Comparison of ENCODE assay signal across 8 mouse cellular contexts in genomic region chr5:138084996-138085395, GRCm38 (mm10). TPM values are rescaled to one million over a fixed set of nuclear protein-coding genes. Genes with fewer than 3 reads are reported as not detected.
A peak's percentile ranks its signal among the peaks of the same experiment; 100 is the strongest.
DNase-seq lines count a peak whose midpoint lies in the region; ATAC-seq and TF ChIP-seq lines count a peak whose summit lies in the region.

Gene Zkscan1 (plus strand): TSS chr5:138085084.

- H3K9me3 ChIP-seq in MEL (replicated peaks; ENCODE audit: insufficient read depth, low read length) = no peaks in the 10 kb centered on the region
- no peaks in the 10 kb centered on the region for H3K9me3 ChIP-seq in forebrain, postnatal 0 days (ENCODE audit: low read length)
- H3K9me3 ChIP-seq in lung, embryonic 15.5 days = no peaks in the 10 kb centered on the region

- H3K36me3 ChIP-seq in MEL (ENCODE audit: control insufficient read depth in 1 of 2, insufficient read depth in 2 of 2, low read length in 2 of 2) = peaks cover 3 to 20% of the 10 kb centered on the region in 2 experiments
- no peaks in the 10 kb centered on the region for H3K36me3 ChIP-seq in forebrain, postnatal 0 days (ENCODE audit: insufficient read depth)
- 0 out of 2 replicates have a peak, but pooled peaks cover 6% of the 10 kb centered on the region for H3K36me3 ChIP-seq in lung, embryonic 15.5 days

- H3K27ac ChIP-seq in MEL (ENCODE audit: control insufficient read depth, low read depth, low read length) = peak within 1 kb of the TSS; percentile 36
- peak within 1 kb of the TSS; percentile 85 for H3K27ac ChIP-seq in cerebellum, adult 2 months (ENCODE audit: insufficient read depth, low read length)
- H3K27ac ChIP-seq in forebrain, postnatal 0 days (ENCODE audit: low read depth, low read length) = peak within 1 kb of the TSS; percentile 93
- peak within 1 kb of the TSS; percentile 82 for H3K27ac ChIP-seq in lung, embryonic 15.5 days

- ATAC-seq in forebrain, postnatal 0 days = peak; percentile 99
- peak; percentile 93 for ATAC-seq in lung, embryonic 15.5 days (ENCODE audit: borderline replicate concordance, extremely low read depth, low FRiP score, low TSS enrichment)

- TF ChIP-seq EP300 in MEL (IDR thresholded peaks at IDR 0.05; ENCODE audit: low read depth in 1 of 2, low read length in 2 of 2) = no peak

- WGBS in cerebellum, adult 2 months = under 1% methylated on average over 27 of the region's 27 CpGs
- WGBS in forebrain, postnatal 0 days = 3% methylated on average over 27 of the region's 27 CpGs
- WGBS in lung, embryonic 15.5 days = under 1% methylated on average over 27 of the region's 27 CpGs

- H3K4me1 ChIP-seq in MEL (ENCODE audit: control insufficient read depth in 1 of 2, insufficient read depth in 2 of 2, low read length in 2 of 2) = peaks cover 2 to 4% of the 10 kb centered on the region in 2 experiments; a peak in 3 of 4 replicates
- H3K4me1 ChIP-seq in cerebellum, adult 2 months (ENCODE audit: control insufficient read depth, insufficient read depth, low read length) = peaks cover 5% of the 10 kb centered on the region
- H3K4me1 ChIP-seq in forebrain, postnatal 0 days (ENCODE audit: insufficient read depth) = peaks cover 20% of the 10 kb centered on the region
- H3K4me1 ChIP-seq in lung, embryonic 15.5 days = peaks cover 15% of the 10 kb centered on the region

- peak within 1 kb of the TSS; percentile 63 for H3K4me2 ChIP-seq in forebrain, postnatal 0 days (ENCODE audit: low read depth)
- peak within 1 kb of the TSS; percentile 65 for H3K4me2 ChIP-seq in lung, embryonic 15.5 days

- peaks cover 42% of the 10 kb centered on the region for H3K79me2 ChIP-seq in MEL (ENCODE audit: control insufficient read depth, insufficient read depth, low read length, poor library complexity)

- peak; percentile 78 to 95; a peak in 3 of 4 replicates for TF ChIP-seq POLR2A in MEL (IDR thresholded peaks at IDR 0.05; ENCODE audit: control insufficient read depth in 1 of 2, insufficient read depth in 1 of 2, low read depth in 1 of 2, low read length in 2 of 2, poor library complexity in 1 of 2)
- TF ChIP-seq POLR2A in cerebellum, adult 2 months (IDR thresholded peaks at IDR 0.05; ENCODE audit: borderline replicate concordance, insufficient read depth, low read length) = peak; percentile 82; the same call in 1 of the 2 replicates

- TF ChIP-seq RAD21 in MEL (IDR thresholded peaks at IDR 0.05; ENCODE audit: low read depth, low read length) = no peak

- peaks cover 0 to 2% of the 10 kb centered on the region in 2 experiments; a peak in 1 of 4 replicates for H3K27me3 ChIP-seq in MEL (ENCODE audit: control insufficient read depth in 1 of 2, insufficient read depth in 2 of 2, low read length in 2 of 2)
- H3K27me3 ChIP-seq in cerebellum, adult 2 months (ENCODE audit: control insufficient read depth, insufficient read depth, low read length) = no peaks in the 10 kb centered on the region
- H3K27me3 ChIP-seq in forebrain, postnatal 0 days (ENCODE audit: insufficient read depth, low read length) = no peaks in the 10 kb centered on the region
- H3K27me3 ChIP-seq in lung, embryonic 15.5 days = no peaks in the 10 kb centered on the region

- peak within 1 kb of the TSS; percentile 97 for H3K9ac ChIP-seq in MEL (ENCODE audit: control insufficient read depth, low read depth, low read length, poor library complexity, severe bottlenecking)
- peak within 1 kb of the TSS; percentile 100 for H3K9ac ChIP-seq in forebrain, postnatal 0 days
- peak within 1 kb of the TSS; percentile 100 for H3K9ac ChIP-seq in lung, embryonic 15.5 days

- TF ChIP-seq CTCF in MEL (IDR thresholded peaks at IDR 0.05 in 2 of 3, conservative IDR thresholded peaks at IDR 0.05 in 1 of 3; ENCODE audit: control insufficient read depth in 1 of 3, insufficient read depth in 1 of 3, low read depth in 2 of 3, low read length in 3 of 3, poor library complexity in 1 of 3, severe bottlenecking in 1 of 3) = no peak
- TF ChIP-seq CTCF in cerebellum, adult 2 months (IDR thresholded peaks at IDR 0.05; ENCODE audit: borderline replicate concordance, insufficient read depth, low read depth, low read length) = no peak
- no peak for TF ChIP-seq CTCF in forebrain, postnatal 0 days (IDR thresholded peaks at IDR 0.05; ENCODE audit: low read depth)

- H3K4me3 ChIP-seq in MEL (ENCODE audit: control insufficient read depth in 1 of 2, insufficient read depth in 1 of 2, low read depth in 2 of 2, low read length in 2 of 2) = peak within 1 kb of the TSS; percentile 89 to 91
- H3K4me3 ChIP-seq in cerebellum, adult 2 months (replicated peaks; ENCODE audit: insufficient read depth, low read depth, low read length) = peak within 1 kb of the TSS; percentile 93
- H3K4me3 ChIP-seq in forebrain, postnatal 0 days (ENCODE audit: low read depth, low read length) = peak within 1 kb of the TSS; percentile 98
- peak within 1 kb of the TSS; percentile 99 for H3K4me3 ChIP-seq in lung, embryonic 15.5 days

- peak; percentile 95 for DNase-seq in MEL (ENCODE audit: low read depth, low spot score)
- peak; percentile 81 to 90 for DNase-seq in cerebellum, adult 2 months
- peak; percentile 91 for DNase-seq in forebrain, postnatal 0 days
- peak; percentile 77 for DNase-seq in heart, postnatal 4 days
- DNase-seq in layer of hippocampus, adult 8-10 months (ENCODE audit: low spot score in 2 of 2) = peak; percentile 69 to 75
- peak; percentile 75 for DNase-seq in ovary, adult 18-20 months (ENCODE audit: low spot score)
- peak; percentile 88 for DNase-seq in thymus, postnatal 0 days (ENCODE audit: low spot score)

TF ChIP-seq in MEL, 35 proteins besides CTCF, POLR2A, EP300 and RAD21 (continues in another document):
- TF ChIP-seq ETS1 (IDR thresholded peaks at IDR 0.05; ENCODE audit: low read depth, low read length) (no peak), POLR2AphosphoS5 (IDR thresholded peaks at IDR 0.05; ENCODE audit: borderline replicate concordance, low read depth, low read length) (no peak), ZNF384 (IDR thresholded peaks at IDR 0.05; ENCODE audit: low read depth, low read length) (no peak), RCOR1 (IDR thresholded peaks at IDR 0.05; ENCODE audit: low read depth, low read length) (no peak), USF1 (IDR thresholded peaks at IDR 0.05; ENCODE audit: low read depth, low read length) (no peak), ZKSCAN1 (IDR thresholded peaks at IDR 0.05; ENCODE audit: low read depth, low read length) (no peak), CHD1 (IDR thresholded peaks at IDR 0.05; ENCODE audit: low read depth, low read length) (no peak), NRF1 (IDR thresholded peaks at IDR 0.05; ENCODE audit: insufficient read depth, low read depth, low read length, poor library complexity, severe bottlenecking) (no peak), MYB (IDR thresholded peaks at IDR 0.05; ENCODE audit: low read depth, low read length) (no peak), MYC (IDR thresholded peaks at IDR 0.05; ENCODE audit: low read depth, low read length) (peak; percentile 65; the same call in 1 of the 2 replicates), MAZ (IDR thresholded peaks at IDR 0.05; ENCODE audit: low read depth, low read length) (no peak), TCF12 (IDR thresholded peaks at IDR 0.05; ENCODE audit: low read depth, low read length) (peak; percentile 67), MAX (IDR thresholded peaks at IDR 0.05; ENCODE audit: low read length) (peak; percentile 27; the same call in 1 of the 2 replicates), E2F4 (IDR thresholded peaks at IDR 0.05; ENCODE audit: borderline replicate concordance, low read depth, low read length) (no peak), KAT2A (conservative IDR thresholded peaks at IDR 0.05; ENCODE audit: low read depth, low read length) (peak; percentile 70; the same call in 1 of the 2 replicates), GABPA (IDR thresholded peaks at IDR 0.05; ENCODE audit: low read depth, low read length) (no peak; the same call in 1 of the 2 replicates), ZMIZ1 (IDR thresholded peaks at IDR 0.05; ENCODE audit: low read depth, low read length) (peak; percentile 70), POLR2AphosphoS2 (IDR thresholded peaks at IDR 0.05; ENCODE audit: low read length) (peak; percentile 88), MXI1 (IDR thresholded peaks at IDR 0.05; ENCODE audit: low read depth, low read length) (peak; percentile 61; the same call in 1 of the 2 replicates), SIN3A (IDR thresholded peaks at IDR 0.05; ENCODE audit: low read length) (peak; percentile 90), HCFC1 (IDR thresholded peaks at IDR 0.05; ENCODE audit: low read depth, low read length) (peak; percentile 92), TAL1 (IDR thresholded peaks at IDR 0.05; ENCODE audit: low read length) (no peak), NELFE (IDR thresholded peaks at IDR 0.05; ENCODE audit: low read depth, low read length) (peak; percentile 95), CHD2 (IDR thresholded peaks at IDR 0.05; ENCODE audit: low read length) (no peak), UBTF (IDR thresholded peaks at IDR 0.05; ENCODE audit: borderline replicate concordance, insufficient read depth, low read depth, low read length) (no peak), MAFK (IDR thresholded peaks at IDR 0.05; ENCODE audit: borderline replicate concordance, low read depth, low read length) (no peak), ZC3H11A (IDR thresholded peaks at IDR 0.05; ENCODE audit: low read depth, low read length) (no peak), BHLHE40 (IDR thresholded peaks at IDR 0.05; ENCODE audit: borderline replicate concordance, low read depth, low read length) (no peak), GATA1 (IDR thresholded peaks at IDR 0.05; ENCODE audit: low read depth, low read length) (0 out of 2 replicates have a peak, but pooled peaks have one; percentile 2), JUND (IDR thresholded peaks at IDR 0.05; ENCODE audit: low read depth, low read length) (no peak), ELF1 (IDR thresholded peaks at IDR 0.05; ENCODE audit: low read depth, low read length) (peak; percentile 98), USF2 (IDR thresholded peaks at IDR 0.05; ENCODE audit: borderline replicate concordance in 1 of 2, insufficient read depth in 1 of 2, low read depth in 1 of 2, low read length in 2 of 2) (no peak)

RNA-seq across cellular contexts. Expression of gene Zkscan1, which starts in this region (rescaled TPM):
- 11.5 and 13.4 TPM in 2 replicates for total RNA-seq in MEL (2012; rRNA removed)
- polyA plus RNA-seq in MEL (2012; ENCODE audit: insufficient read depth in 1 of 2, insufficient read length in 2 of 2, low read depth in 1 of 2, low replicate concordance in 2 of 2, missing spikeins in 1 of 2) = 10 to 100 TPM; 10.6 to 51.7 TPM
- polyA plus RNA-seq in cerebellum, adult 2 months (2012; rRNA removed) = 16.8 and 17.4 TPM in 2 replicates
- total RNA-seq in forebrain, postnatal 0 days (2014; rRNA removed) = 45.3 and 59.6 TPM in 2 replicates
- 8.4 and 11.2 TPM in 2 replicates for polyA plus RNA-seq in forebrain, postnatal 0 days (2015; fragmentation: Nextera tagmentation; extraction: Ambion mirVana)
- total RNA-seq in heart, postnatal 4 days (2021) = 10 to 100 TPM; 22.6 to 25.0 TPM
- 10 to 100 TPM; 40.0 to 46.4 (median 43.2) TPM for total RNA-seq in layer of hippocampus, adult 8-10 months (2022)
- polyA plus RNA-seq in lung, embryonic 15.5 days (2015; fragmentation: Nextera tagmentation; extraction: Ambion mirVana) = 15.8 and 16.6 TPM in 2 replicates
- 8.5 and 8.6 TPM in 2 replicates for polyA plus RNA-seq in thymus, postnatal 0 days (2015; fragmentation: Nextera tagmentation; extraction: Ambion mirVana)

Comparison
In these comparisons a context has a peak if more than half of its experiments do, and no peak if none do; other contexts are left out.
1. Peak in every context shown above with its lines: DNase-seq, ATAC-seq, H3K4me3 ChIP-seq and H3K27ac ChIP-seq.
2. H3K27ac ChIP-seq: peak in every context shown above with its lines; median percentile 93 in forebrain, postnatal 0 days; 85 in cerebellum, adult 2 months; 82 in lung, embryonic 15.5 days; 36 in MEL.